Mouse (Mus musculus) brain, embryonic 14.5 days (tissue): ENCODE measurements around the gene 2610044O15Rik8.

Source experiments
- CTCF ChIP-seq: fragments of 200-500 bp; IDR thresholded peaks from 2 replicates; pipeline ENCODE4 v1.5.1; 2012; ENCODE audit warnings: inconsistent platforms, mild to moderate bottlenecking, moderate library complexity, borderline replicate concordance; ENCODE audit not compliant: insufficient read depth, insufficient read length; ENCODE audit errors: extremely low read depth
- POLR2A ChIP-seq: fragments of 200-500 bp; IDR thresholded peaks from 2 replicates; pipeline ENCODE4 v1.6.1; 2012; ENCODE audit warnings: mild to moderate bottlenecking, inconsistent platforms, borderline replicate concordance; ENCODE audit not compliant: poor library complexity, insufficient read depth, insufficient read length, severe bottlenecking; ENCODE audit errors: extremely low read depth

DNA sequence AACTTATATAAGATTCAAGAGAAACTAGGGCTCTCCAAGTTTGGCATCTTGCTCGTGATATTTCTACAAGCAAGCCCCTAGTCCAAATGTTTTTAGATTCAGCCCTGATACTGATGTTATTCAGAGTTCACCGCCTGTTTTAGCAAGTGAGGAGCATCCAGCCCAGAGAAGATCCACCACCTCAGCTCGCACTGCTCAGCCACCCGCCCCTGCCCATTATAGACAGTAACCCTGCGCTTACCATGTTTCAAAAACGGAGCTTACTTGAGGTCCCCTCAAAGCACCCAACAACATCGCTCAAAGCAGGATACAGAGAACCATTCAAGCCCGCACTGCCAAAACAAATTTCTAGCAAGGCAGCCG is 561 bp downstream of the 2610044O15Rik8 start:
- TF ChIP-seq CTCF: no peak
- TF ChIP-seq POLR2A: no peak
